ENCODE assay signal across 33 mouse cellular contexts in the genomic region with DNA sequence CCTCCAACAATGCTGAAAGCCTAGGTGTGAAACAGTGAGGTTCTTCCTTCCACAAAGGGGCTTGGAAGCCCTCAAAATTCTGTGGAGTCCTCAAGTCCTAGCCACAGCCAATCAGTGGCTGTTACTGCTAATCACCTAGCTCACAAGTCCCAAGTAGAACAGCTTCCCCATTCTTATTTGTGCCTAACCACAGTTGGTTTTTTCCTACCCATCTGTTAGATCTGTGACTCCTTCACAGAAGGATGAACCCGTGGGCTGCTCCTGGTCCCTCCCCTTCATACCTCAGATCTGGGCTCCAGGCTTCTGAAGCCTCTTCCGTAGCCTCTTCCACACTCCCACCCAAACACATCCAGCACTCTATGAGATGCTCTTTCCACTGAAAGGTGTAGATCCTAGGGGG. TPM values are rescaled to one million over a fixed set of nuclear protein-coding genes. Genes with fewer than 3 reads are reported as not detected.
A peak's percentile ranks its signal among the peaks of the same experiment; 100 is the strongest.
DNase-seq lines count a peak whose midpoint lies in the region; ATAC-seq and TF ChIP-seq lines count a peak whose summit lies in the region.
"Had no signal": no experiment of that assay in that cellular context is flagged by ENCODE, and none has a peak within 500 bp of the region (broad histone marks: within the 10 kb centered on the region; RNA-seq: fewer than 3 reads in every experiment).

No protein-coding gene starts in this region.

- H3K9me3 ChIP-seq in heart, embryonic 16.5 days (replicated peaks; ENCODE audit: control insufficient read depth, low read length): no peaks in the 10 kb centered on the region
- no peaks in the 10 kb centered on the region for H3K9me3 ChIP-seq in heart, embryonic 12.5 days (replicated peaks)
- no peaks in the 10 kb centered on the region for H3K9me3 ChIP-seq in CH12.LX (replicated peaks; ENCODE audit: low read length)
- H3K9me3 ChIP-seq in midbrain, embryonic 11.5 days (ENCODE audit: control insufficient read depth, low read length): no peaks in the 10 kb centered on the region
- H3K9me3 ChIP-seq: embryonic facial prominence, embryonic 12.5 days; forebrain, embryonic 12.5 days; heart, embryonic 15.5 days; hindbrain, embryonic 13.5 days; megakaryocyte, embryonic 14.5 days; stomach, embryonic 15.5 days had no signal

- TF ChIP-seq RAD21 in CH12.LX (IDR thresholded peaks at IDR 0.05; ENCODE audit: low read depth, low read length): no peak

- in situ Hi-C loops in CH12.LX (cut with MboI; ENCODE audit: low pct_ligation_motif_present, low pct_unique_long_range_greater_than_20kb, low sequenced_read_pairs): loop anchor here (5.0 kb wide), 1 partner anchor 35 kb away; the partner anchor contains the start of gene H1foo

- DNase-seq in CH12.LX (ENCODE audit: extremely low read depth) (peak; percentile 65), MEL-GATA-1-ER (ENCODE audit: extremely low read depth, low read depth) (peak; percentile 84)
- DNase-seq in lung, postnatal 36 days: no peak
- DNase-seq in midbrain, embryonic 11.5 days (ENCODE audit: low spot score, missing footprints): no peak
- DNase-seq in retina, postnatal 1 day: no peak
- DNase-seq: cerebellum, adult 9-11 months; gastrocnemius, postnatal 10 days; heart, adult 11 months; kidney, adult 18-20 months; midbrain, embryonic 14.5 days; right cerebral cortex, postnatal 14 days; thymus, postnatal 25 days had no signal

- H3K79me2 ChIP-seq in CH12.LX (replicated peaks; ENCODE audit: control insufficient read depth, extremely low read depth, insufficient read depth, poor library complexity, severe bottlenecking): no peaks in the 10 kb centered on the region

- H3K36me3 ChIP-seq in heart, embryonic 16.5 days (ENCODE audit: control insufficient read depth, insufficient read depth): peaks cover 13% of the 10 kb centered on the region
- peaks cover 12% of the 10 kb centered on the region; the same call in 1 of the 2 replicates for H3K36me3 ChIP-seq in heart, embryonic 12.5 days
- H3K36me3 ChIP-seq in CH12.LX (replicated peaks in 1 of 2; ENCODE audit: control insufficient read depth in 1 of 2, insufficient read depth in 1 of 2, low read length in 1 of 2): peaks cover 6 to 19% of the 10 kb centered on the region in 2 experiments
- H3K36me3 ChIP-seq in midbrain, embryonic 11.5 days (ENCODE audit: control insufficient read depth, insufficient read depth, low read length): no peaks in the 10 kb centered on the region
- H3K36me3 ChIP-seq: heart, embryonic 15.5 days had no signal

- no peak for TF ChIP-seq POLR2A in CH12.LX (IDR thresholded peaks at IDR 0.05; ENCODE audit: low read depth, low read length)

- 0 out of 2 replicates have a peak, but pooled peaks have one; percentile 18 for TF ChIP-seq EP300 in CH12.LX (IDR thresholded peaks at IDR 0.05; ENCODE audit: low read length)

- ATAC-seq in heart, embryonic 16.5 days (replicated peaks; ENCODE audit: extremely low read depth, insufficient read depth, low FRiP score): no peak
- ATAC-seq in heart, embryonic 12.5 days (ENCODE audit: insufficient number of reproducible peaks, low FRiP score): no peak
- ATAC-seq in hematopoietic stem cell, adult 5-6 weeks (replicated peaks in 1 of 2; ENCODE audit: insufficient read depth in 1 of 2, low FRiP score in 2 of 2, low TSS enrichment in 1 of 2, low read depth in 1 of 2, poor library complexity in 2 of 2, severe bottlenecking in 2 of 2): peak; percentile 54 to 65
- no peak for ATAC-seq in midbrain, embryonic 11.5 days (ENCODE audit: low FRiP score)
- ATAC-seq: inflammation-experienced regulatory T-cells, adult 6 months; lung, postnatal 0 days had no signal

- no peak overlapping the region for H3K9ac ChIP-seq in heart, embryonic 16.5 days (ENCODE audit: low read length)
- no peak overlapping the region for H3K9ac ChIP-seq in heart, embryonic 12.5 days
- no peak overlapping the region for H3K9ac ChIP-seq in CH12.LX (ENCODE audit: insufficient read depth, low read depth)
- H3K9ac ChIP-seq in midbrain, embryonic 11.5 days (ENCODE audit: low read length): no peak overlapping the region
- H3K9ac ChIP-seq: embryonic facial prominence, embryonic 12.5 days; forebrain, embryonic 12.5 days; heart, embryonic 15.5 days; hindbrain, embryonic 13.5 days; stomach, embryonic 15.5 days had no signal

- H3K27ac ChIP-seq in heart, embryonic 16.5 days (ENCODE audit: low read length): 0 out of 2 replicates have a peak overlapping the region, but pooled peaks have one; percentile 16
- H3K27ac ChIP-seq in heart, embryonic 12.5 days (ENCODE audit: poor library complexity, severe bottlenecking): no peak overlapping the region
- H3K27ac ChIP-seq in CH12.LX (ENCODE audit: insufficient read depth, low read depth): peak overlapping the region; percentile 46
- H3K27ac ChIP-seq in midbrain, embryonic 11.5 days (ENCODE audit: low read depth, low read length): no peak overlapping the region
- H3K27ac ChIP-seq: embryonic facial prominence, embryonic 12.5 days; forebrain, embryonic 12.5 days; heart, embryonic 15.5 days; hindbrain, embryonic 13.5 days; kidney, postnatal 0 days; stomach, embryonic 15.5 days had no signal

- dilution Hi-C loops in CH12.LX (cut with MboI; ENCODE audit: extremely low pct_ligation_motif_present, extremely low pct_unique_long_range_greater_than_20kb, low sequenced_read_pairs): no loop called here

- no peak overlapping the region for H3K4me3 ChIP-seq in heart, embryonic 16.5 days (ENCODE audit: low read length)
- H3K4me3 ChIP-seq in heart, embryonic 12.5 days: no peak overlapping the region
- H3K4me3 ChIP-seq in CH12.LX (replicated peaks in 1 of 3; ENCODE audit: low read depth in 2 of 3, low read length in 2 of 3, poor library complexity in 1 of 3): no peak overlapping the region
- no peak overlapping the region for H3K4me3 ChIP-seq in midbrain, embryonic 11.5 days (ENCODE audit: low read depth, low read length)
- H3K4me3 ChIP-seq: embryonic facial prominence, embryonic 12.5 days; forebrain, embryonic 12.5 days; heart, embryonic 15.5 days; hindbrain, embryonic 13.5 days; stomach, embryonic 15.5 days had no signal

- peaks cover 38% of the 10 kb centered on the region for H3K4me1 ChIP-seq in heart, embryonic 16.5 days (ENCODE audit: control insufficient read depth, insufficient read depth, low read length)
- H3K4me1 ChIP-seq in heart, embryonic 12.5 days (replicated peaks): peaks cover 55% of the 10 kb centered on the region
- H3K4me1 ChIP-seq in CH12.LX (ENCODE audit: control insufficient read depth in 1 of 2, insufficient read depth in 2 of 2): peaks cover 55 to 90% of the 10 kb centered on the region in 2 experiments
- no peaks in the 10 kb centered on the region for H3K4me1 ChIP-seq in midbrain, embryonic 11.5 days (ENCODE audit: control insufficient read depth, insufficient read depth, low read length)
- H3K4me1 ChIP-seq: forebrain, embryonic 12.5 days; hindbrain, embryonic 13.5 days; stomach, embryonic 15.5 days had no signal

- WGBS in heart, embryonic 16.5 days: 66% methylated on average over 2 of the region's 2 CpGs
- 65% methylated on average over 2 of the region's 2 CpGs for WGBS in heart, embryonic 12.5 days
- 88% methylated on average over 2 of the region's 2 CpGs for WGBS in midbrain, embryonic 11.5 days

- TF ChIP-seq CTCF in CH12.LX (conservative IDR thresholded peaks at IDR 0.05 in 1 of 2, IDR thresholded peaks at IDR 0.05 in 1 of 2; ENCODE audit: low read depth in 2 of 2, low read length in 2 of 2): no peak

- no peaks in the 10 kb centered on the region for H3K27me3 ChIP-seq in heart, embryonic 16.5 days (ENCODE audit: control insufficient read depth, insufficient read depth, low read length)
- no peaks in the 10 kb centered on the region for H3K27me3 ChIP-seq in heart, embryonic 12.5 days (replicated peaks)
- H3K27me3 ChIP-seq in CH12.LX (replicated peaks): no peaks in the 10 kb centered on the region
- no peaks in the 10 kb centered on the region for H3K27me3 ChIP-seq in midbrain, embryonic 11.5 days (ENCODE audit: control insufficient read depth, insufficient read depth, low read length)
- H3K27me3 ChIP-seq: embryonic facial prominence, embryonic 12.5 days; forebrain, embryonic 12.5 days; heart, embryonic 15.5 days; hindbrain, embryonic 13.5 days; megakaryocyte, embryonic 14.5 days; stomach, embryonic 15.5 days had no signal

- no peak overlapping the region for H3K4me2 ChIP-seq in heart, embryonic 16.5 days (ENCODE audit: low read depth, low read length)
- no peak overlapping the region for H3K4me2 ChIP-seq in heart, embryonic 12.5 days
- no peak overlapping the region for H3K4me2 ChIP-seq in CH12.LX (ENCODE audit: insufficient read depth, low read depth, poor library complexity, severe bottlenecking)
- H3K4me2 ChIP-seq in midbrain, embryonic 11.5 days: no peak overlapping the region
- H3K4me2 ChIP-seq: embryonic facial prominence, embryonic 12.5 days; forebrain, embryonic 12.5 days; heart, embryonic 15.5 days; hindbrain, embryonic 13.5 days; stomach, embryonic 15.5 days had no signal

RNA-seq across cellular contexts. Expression of gene Rho, which starts 24.7 kb away (rescaled TPM):
- 0.16 TPM in 1 of 2 replicates, not detected in the other for polyA plus RNA-seq in heart, embryonic 16.5 days (2015; fragmentation: Nextera tagmentation; extraction: Ambion mirVana)
- 0.13 TPM in 1 of 2 replicates, not detected in the other for polyA plus RNA-seq in heart, embryonic 12.5 days (2016; fragmentation: Nextera tagmentation; extraction: Ambion mirVana)
- total RNA-seq in CH12.LX (2012; rRNA removed) (0.04 and 0.17 TPM in 2 replicates), CH12.LX (2014; rRNA removed) (0.04 TPM in 1 of 2 replicates, not detected in the other)
- not detected in 2 replicates for polyA plus RNA-seq in CH12.LX (2012; ENCODE audit: insufficient read length, low read depth)
- 0.10 TPM in 1 of 2 replicates, not detected in the other for total RNA-seq in hematopoietic stem cell, adult 5-6 weeks (2017)
- polyA plus RNA-seq in midbrain, embryonic 11.5 days (2014; fragmentation: Nextera tagmentation; extraction: Ambion mirVana): 0.08 TPM in 1 of 2 replicates, not detected in the other
- total RNA-seq: liver, adult 2 months had no signal
- polyA plus RNA-seq: heart, embryonic 15.5 days; kidney, postnatal 0 days; liver, embryonic 16.5 days; neural tube, embryonic 11.5 days had no signal

RNA-seq across cellular contexts. Expression of gene H1foo, which starts 37.9 kb away (rescaled TPM):
- polyA plus RNA-seq in heart, embryonic 16.5 days (2015; fragmentation: Nextera tagmentation; extraction: Ambion mirVana): not detected in 2 replicates
- polyA plus RNA-seq in heart, embryonic 12.5 days (2016; fragmentation: Nextera tagmentation; extraction: Ambion mirVana): not detected in 2 replicates
- total RNA-seq in CH12.LX (2012; rRNA removed) (0.89 and 1.3 TPM in 2 replicates), CH12.LX (2014; rRNA removed) (0.77 and 0.90 TPM in 2 replicates)
- polyA plus RNA-seq in CH12.LX (2012; ENCODE audit: insufficient read length, low read depth): 1.0 and 1.4 TPM in 2 replicates
- not detected in 2 replicates for total RNA-seq in hematopoietic stem cell, adult 5-6 weeks (2017)
- polyA plus RNA-seq in midbrain, embryonic 11.5 days (2014; fragmentation: Nextera tagmentation; extraction: Ambion mirVana): not detected in 2 replicates
- total RNA-seq: adrenal gland, adult 2 months; gastrocnemius, postnatal 10 days; layer of hippocampus, adult 18-20 months; layer of hippocampus, postnatal 14 days; left cerebral cortex, adult 8-10 months; liver, adult 2 months had no signal
- polyA plus RNA-seq: adrenal gland, adult 2 months; brain, embryonic 14.5 days; embryonic facial prominence, embryonic 12.5 days; forebrain, embryonic 12.5 days; heart, embryonic 15.5 days; hindbrain, embryonic 13.5 days; inflammation-experienced regulatory T-cells, adult 6 months; kidney, postnatal 0 days; limb, embryonic 11.5 days; liver, adult 2 months; liver, embryonic 16.5 days; lung, postnatal 0 days; midbrain, embryonic 14.5 days; neural tube, embryonic 11.5 days; stomach, embryonic 15.5 days had no signal

RNA-seq across cellular contexts. Expression of gene Ift122, which starts 53.6 kb away (rescaled TPM):
- 21.4 and 23.0 TPM in 2 replicates for polyA plus RNA-seq in heart, embryonic 16.5 days (2015; fragmentation: Nextera tagmentation; extraction: Ambion mirVana)
- 22.7 and 24.5 TPM in 2 replicates for polyA plus RNA-seq in heart, embryonic 12.5 days (2016; fragmentation: Nextera tagmentation; extraction: Ambion mirVana)
- total RNA-seq in CH12.LX (2012; rRNA removed) (8.8 and 14.1 TPM in 2 replicates), CH12.LX (2014; rRNA removed) (5.9 and 7.9 TPM in 2 replicates)
- polyA plus RNA-seq in CH12.LX (2012; ENCODE audit: insufficient read length, low read depth): 6.9 and 8.6 TPM in 2 replicates
- 10.6 and 12.9 TPM in 2 replicates for total RNA-seq in hematopoietic stem cell, adult 5-6 weeks (2017)
- polyA plus RNA-seq in midbrain, embryonic 11.5 days (2014; fragmentation: Nextera tagmentation; extraction: Ambion mirVana): 25.6 and 25.9 TPM in 2 replicates

RNA-seq across cellular contexts. Expression of gene Mbd4, which starts 53.7 kb away (rescaled TPM):
- polyA plus RNA-seq in heart, embryonic 16.5 days (2015; fragmentation: Nextera tagmentation; extraction: Ambion mirVana): 10.2 and 12.5 TPM in 2 replicates
- 11.0 and 14.2 TPM in 2 replicates for polyA plus RNA-seq in heart, embryonic 12.5 days (2016; fragmentation: Nextera tagmentation; extraction: Ambion mirVana)
- total RNA-seq in CH12.LX (2012; rRNA removed) (6.8 and 7.3 TPM in 2 replicates), CH12.LX (2014; rRNA removed) (11.3 and 12.2 TPM in 2 replicates)
- polyA plus RNA-seq in CH12.LX (2012; ENCODE audit: insufficient read length, low read depth): 7.9 and 8.6 TPM in 2 replicates
- total RNA-seq in hematopoietic stem cell, adult 5-6 weeks (2017): 24.4 and 27.3 TPM in 2 replicates
- polyA plus RNA-seq in midbrain, embryonic 11.5 days (2014; fragmentation: Nextera tagmentation; extraction: Ambion mirVana): 19.6 and 24.7 TPM in 2 replicates

Comparison
In these comparisons a context has a peak if more than half of its experiments do, and no peak if none do; other contexts are left out.
1. H3K27ac ChIP-seq: peak in heart, embryonic 16.5 days (single experiment) and CH12.LX (single experiment); none in heart, embryonic 12.5 days (single experiment) and midbrain, embryonic 11.5 days (single experiment).
2. ATAC-seq: peak in hematopoietic stem cell, adult 5-6 weeks (2 of 2); none in heart, embryonic 16.5 days (single experiment), heart, embryonic 12.5 days (single experiment) and midbrain, embryonic 11.5 days (single experiment).
3. DNase-seq: peak in CH12.LX (single experiment) and MEL-GATA-1-ER (single experiment); none in lung, postnatal 36 days (single experiment), midbrain, embryonic 11.5 days (single experiment) and retina, postnatal 1 day (single experiment).